Mouse (Mus musculus) G1E-ER4 (cell line): ENCODE results near the gene Tcta. TPM values are rescaled to one million over a fixed set of nuclear protein-coding genes. Genes with fewer than 3 reads are reported as not detected.

Source experiments
- GATA1 ChIP-seq: IDR thresholded peaks from one replicate; pipeline ENCODE4 v1.8.0; 2012; ENCODE audit warnings: low read length, inconsistent platforms
- polyA plus RNA-seq: library from polyadenylated mRNA; stranded (reverse); fragments of >175 nt; gene quantifications from 2 replicates; pipeline ENCODE4 v1.2.3, GENCODE M21; 2012

Gene Tcta
- polyA plus RNA-seq, 1 experiment = 1.4 TPM

DNA sequence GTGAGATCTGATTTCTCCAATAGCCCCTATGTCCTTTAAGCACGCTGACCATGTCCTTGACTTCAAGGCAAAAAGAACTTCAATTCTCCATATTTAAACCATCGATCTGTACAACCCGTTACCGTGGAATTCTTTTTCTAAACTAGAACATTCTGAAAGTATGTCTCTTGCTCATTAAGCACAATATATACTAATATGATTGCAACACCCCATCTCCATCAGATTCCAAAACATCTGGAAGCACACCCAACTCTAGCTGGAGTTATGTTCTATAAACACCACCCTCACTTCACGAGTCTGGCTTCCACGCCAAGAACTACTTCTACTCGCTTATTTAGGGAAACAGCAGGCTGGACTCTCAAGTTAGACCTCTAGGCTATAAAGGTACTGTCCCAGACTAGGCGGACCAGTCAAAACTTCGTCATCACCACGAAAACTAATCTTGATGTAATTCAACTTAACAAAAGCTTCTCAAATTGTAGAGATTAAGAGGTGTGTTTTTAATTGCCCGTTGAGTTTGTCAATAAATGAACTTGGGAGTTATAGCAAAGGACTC lies 43.4 kb downstream of the Tcta start:
- TF ChIP-seq GATA1 = no peak

DNA sequence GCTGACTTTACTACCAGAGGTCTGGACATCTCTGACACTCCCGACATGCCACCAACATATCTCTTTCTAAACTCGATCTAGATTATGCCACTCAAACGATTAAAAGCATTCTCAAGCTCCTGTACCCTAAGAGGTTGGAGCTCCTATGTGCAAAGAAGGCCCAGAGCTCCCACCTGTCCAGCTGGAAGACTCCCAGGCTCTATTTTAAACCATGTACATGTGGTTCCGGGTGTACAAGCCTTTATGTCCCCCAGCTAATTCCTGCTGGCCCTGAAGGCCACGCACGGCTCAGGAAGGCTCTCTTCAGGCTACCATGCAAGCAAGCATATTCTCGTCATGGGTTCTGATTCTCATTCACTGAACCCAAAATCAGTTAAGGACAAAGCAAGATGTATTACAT lies 44.1 kb downstream of the Tcta start:
- no peak for TF ChIP-seq GATA1

DNA sequence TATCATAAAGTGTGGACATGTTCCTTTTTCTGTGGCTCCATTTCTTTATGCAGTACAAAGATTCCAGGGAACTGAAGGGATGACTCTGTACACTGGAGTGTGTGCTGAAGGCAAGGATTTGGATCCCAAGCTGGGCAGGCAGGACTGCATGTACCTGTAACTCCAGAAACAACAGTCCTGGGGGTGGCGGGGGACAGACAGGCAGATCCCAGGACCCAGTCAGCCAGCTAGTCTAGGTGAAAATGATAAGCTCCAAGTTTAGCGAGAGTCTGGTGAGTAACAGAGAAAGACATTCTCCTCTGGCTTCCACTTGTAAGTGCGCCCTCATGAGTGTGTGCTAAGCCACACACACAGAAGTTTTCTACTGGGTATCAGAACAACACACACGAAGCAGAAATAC lies 45.4 kb downstream of the Tcta start:
- no peak for TF ChIP-seq GATA1

Other genes with a start within 250 kb of the Tcta start
- gene Mst1, start 225.7 kb downstream of the Tcta start, polyA plus RNA-seq = 9.2 and 12.4 TPM in 2 replicates
- gene Rnf123, start 222.8 kb downstream of the Tcta start, polyA plus RNA-seq = 25.7 and 84.5 TPM in 2 replicates
- 70.8 and 89.8 TPM in 2 replicates for gene Apeh, start 211.6 kb downstream of the Tcta start, polyA plus RNA-seq
- 5.2 and 8.1 TPM in 2 replicates for gene Bsn, start 115.8 kb downstream of the Tcta start, polyA plus RNA-seq
- 20.0 and 21.9 TPM in 2 replicates for gene Dag1, start 42.2 kb downstream of the Tcta start, polyA plus RNA-seq
- 0.13 and 0.14 TPM in 2 replicates for gene Nicn1, start 15.7 kb downstream of the Tcta start, polyA plus RNA-seq
- gene Amt, start 9.3 kb downstream of the Tcta start, polyA plus RNA-seq = not detected in 2 replicates
- gene Rhoa, start within 50 bp of the Tcta start, polyA plus RNA-seq = 120 and 154 TPM in 2 replicates
- gene Gpx1, start 32.7 kb upstream of the Tcta start, polyA plus RNA-seq = 350 and 513 TPM in 2 replicates
- gene Usp4, start 41.7 kb upstream of the Tcta start, polyA plus RNA-seq = 34.7 and 107 TPM in 2 replicates
- 0.51 and 0.69 TPM in 2 replicates for gene 1700102P08Rik, start 86.6 kb upstream of the Tcta start, polyA plus RNA-seq
- not detected in 2 replicates for gene Ccdc36, start 122.3 kb upstream of the Tcta start, polyA plus RNA-seq
- gene BC048562, start 130.3 kb upstream of the Tcta start, polyA plus RNA-seq = not detected in 2 replicates
- gene Ccdc71, start 154.4 kb upstream of the Tcta start, polyA plus RNA-seq = 26.4 and 34.2 TPM in 2 replicates
- gene Klhdc8b, start 155.4 kb upstream of the Tcta start, polyA plus RNA-seq = 195 and 224 TPM in 2 replicates
- gene Lamb2, start 173.6 kb upstream of the Tcta start, polyA plus RNA-seq = 0.05 and 0.25 TPM in 2 replicates
- gene Usp19, start 184.4 kb upstream of the Tcta start, polyA plus RNA-seq = 101 and 102 TPM in 2 replicates
- gene Qars, start 201.5 kb upstream of the Tcta start, polyA plus RNA-seq = 35.0 and 132 TPM in 2 replicates
- 87.8 and 118 TPM in 2 replicates for gene Qrich1, start 210.6 kb upstream of the Tcta start, polyA plus RNA-seq